Mouse (Mus musculus) left cerebral cortex, postnatal 36 days (tissue): Measurements from ENCODE around the gene Trabd2b. TPM values are rescaled to one million over a fixed set of nuclear protein-coding genes. Genes with fewer than 3 reads are reported as not detected.

Experiments
- DNase-seq, 2 experiments: peaks; one replicate each; pipeline ENCODE4 v3.0.0; 2021 to 2022; ENCODE audit warnings: low spot score in 2 of 2, mixed read lengths in 1 of 2
- intact Hi-C: fragments of 180-260 bp; cut with DNase I; formaldehyde crosslinking; loops from one replicate; pipeline ENCODE4 v1.15.1; 2025
- total RNA-seq, 2 experiments: library from RNA; stranded (reverse); gene quantifications; 2 replicates each; pipeline ENCODE4 v1.2.3; 2021

The Trabd2b gene
- total RNA-seq, 2 experiments from 2014 or later = 4.4 to 4.9 TPM

DNA sequence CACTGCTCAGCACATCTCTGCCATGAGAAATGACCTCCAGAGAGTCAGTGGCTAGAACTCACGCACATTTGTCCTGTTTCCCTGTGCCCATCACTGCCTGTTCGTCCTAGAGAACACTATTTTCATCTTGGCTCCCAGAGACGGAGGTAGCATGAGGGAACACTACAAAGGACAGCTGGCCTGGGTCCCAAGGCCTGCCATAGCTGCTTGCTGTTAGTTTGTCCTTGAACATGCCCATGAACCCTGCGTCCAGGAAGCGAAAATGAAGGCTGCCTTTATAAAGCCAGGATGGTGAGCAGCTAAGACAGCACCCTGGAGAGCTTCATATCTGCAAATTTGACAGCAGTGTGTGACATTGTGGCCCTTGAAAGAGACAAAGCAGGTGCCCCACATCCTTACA, 216.4 kb downstream of the Trabd2b start:
- intact Hi-C loops = no loop called here
- DNase-seq = no peak

DNA sequence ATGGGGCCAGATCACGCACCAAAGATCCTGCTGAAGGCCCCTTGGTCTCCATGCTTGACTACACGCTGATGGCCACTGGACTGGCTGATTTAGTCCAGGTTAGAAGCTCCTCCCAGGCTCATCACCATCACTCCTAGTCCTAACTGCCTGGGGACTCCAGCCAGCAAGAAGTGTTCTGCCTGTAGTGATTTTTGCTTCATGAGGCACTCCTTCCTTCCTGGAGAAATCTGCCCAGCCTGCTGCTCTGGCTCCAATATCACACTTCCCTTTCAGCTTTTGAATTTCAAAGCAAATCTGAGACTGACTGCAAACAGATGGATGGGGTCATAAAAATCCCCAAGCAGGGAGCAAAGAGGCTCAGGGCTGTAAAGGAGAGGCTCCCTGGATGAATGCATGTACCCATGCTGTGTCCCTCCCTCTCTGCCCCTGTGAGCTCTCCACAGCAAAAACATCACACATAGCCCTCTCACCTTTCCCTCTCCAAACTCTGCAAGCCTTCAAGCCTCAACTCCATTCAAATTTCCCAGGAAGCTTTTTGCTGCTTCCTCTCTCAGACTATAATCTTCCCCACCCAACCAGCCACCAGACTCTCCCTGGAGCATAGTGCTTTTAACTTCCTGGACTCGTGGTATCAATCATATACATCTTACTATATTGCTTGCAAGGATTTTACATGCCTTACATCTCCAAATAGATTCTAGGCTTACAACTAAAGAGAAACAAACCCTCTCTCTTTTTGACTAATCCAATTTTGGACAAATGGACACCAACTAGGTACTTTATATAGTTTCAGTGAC, 217.8 kb downstream of the Trabd2b start:
- DNase-seq = no peak
- intact Hi-C loops = no loop called here

DNA sequence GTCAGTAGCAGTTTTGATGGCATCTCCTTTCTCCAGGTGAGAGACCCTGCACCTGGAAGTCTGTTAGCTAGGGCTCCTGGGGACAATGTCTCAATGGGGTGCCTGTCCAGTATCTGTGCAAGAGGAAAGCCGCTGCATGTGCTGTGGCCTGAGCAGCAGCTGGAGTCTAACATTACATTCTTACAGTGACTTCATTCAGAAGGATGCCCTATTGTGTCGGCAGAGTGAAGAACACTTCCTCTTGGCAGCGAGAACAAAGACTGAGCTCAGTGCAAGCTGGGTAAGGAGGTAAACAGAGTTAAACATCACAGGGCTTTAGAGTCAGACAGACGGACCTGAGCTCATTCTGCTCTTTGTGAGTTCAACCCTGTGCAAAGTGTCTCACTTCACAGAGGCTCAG, 218.8 kb downstream of the Trabd2b start:
- DNase-seq = no peak
- intact Hi-C loops = no loop called here

GRCm38 (mm10) chr4:114625920-114626319, 219.4 kb downstream of the Trabd2b start:
- no peak for DNase-seq
- intact Hi-C loops = no loop called here

DNA sequence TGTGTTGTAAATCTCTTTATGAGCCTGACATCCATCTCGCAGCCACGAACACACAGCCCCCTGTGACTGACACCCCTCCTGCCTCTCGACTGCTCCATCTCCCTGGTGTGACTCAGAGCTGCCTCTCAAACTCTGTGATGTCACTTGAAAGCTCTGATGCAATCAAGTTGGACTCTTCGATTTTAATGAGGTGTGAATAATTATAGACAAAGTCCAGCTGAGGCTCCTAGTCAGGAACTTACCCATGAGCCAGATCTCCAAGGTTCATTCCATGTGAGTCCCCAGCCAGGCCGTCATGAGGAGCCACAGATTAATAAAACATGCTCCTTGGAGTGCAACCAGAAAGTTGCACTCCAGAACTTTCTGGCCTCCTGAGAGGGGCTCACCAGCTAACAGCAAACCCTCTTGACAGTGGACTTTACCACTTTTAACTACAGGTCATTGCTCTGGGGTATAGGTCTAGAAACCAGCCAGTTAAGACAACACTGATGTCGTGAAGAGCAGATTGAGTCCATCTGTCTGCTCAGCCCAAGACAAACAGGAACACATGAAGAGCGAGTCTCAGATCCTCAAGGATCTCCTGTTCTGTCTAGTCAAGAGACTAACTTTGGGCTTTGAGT, 221.3 kb downstream of the Trabd2b start:
- intact Hi-C loops = no loop called here
- DNase-seq = no peak

DNA sequence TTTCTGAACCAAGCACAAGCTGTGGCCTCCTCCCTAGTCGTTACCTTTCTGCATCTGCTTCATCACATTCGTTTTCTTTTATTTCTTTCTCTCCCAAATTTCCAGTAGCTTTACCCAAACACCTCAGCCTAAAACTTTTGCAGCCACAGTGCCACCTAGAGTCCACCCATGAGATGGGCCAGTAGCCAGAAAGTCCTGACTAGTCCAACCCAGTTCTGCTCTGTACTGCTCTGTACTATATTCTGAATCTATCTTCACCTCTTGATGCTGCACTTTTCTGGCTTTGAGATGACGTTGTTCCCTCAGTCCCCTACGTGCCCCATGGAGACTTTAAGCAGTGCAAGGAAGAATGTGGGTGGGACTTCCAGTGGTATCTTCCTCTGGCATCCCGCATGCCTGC, 229.4 kb downstream of the Trabd2b start:
- DNase-seq = peak; percentile 65 to 80
- intact Hi-C loops = loop anchor here (2.0 to 10.0 kb wide), 3 partner anchors 231 to 334 kb away; partner anchors contain the start of gene Trabd2b

- DNase-seq = no peak
- intact Hi-C loops = loop anchor here (5.0 to 10.0 kb wide), 2 partner anchors 232 to 334 kb away; partner anchors contain the start of gene Trabd2b
These were observed 229.8 kb downstream of the Trabd2b start for GRCm38 (mm10) chr4:114636324-114636723.

DNA sequence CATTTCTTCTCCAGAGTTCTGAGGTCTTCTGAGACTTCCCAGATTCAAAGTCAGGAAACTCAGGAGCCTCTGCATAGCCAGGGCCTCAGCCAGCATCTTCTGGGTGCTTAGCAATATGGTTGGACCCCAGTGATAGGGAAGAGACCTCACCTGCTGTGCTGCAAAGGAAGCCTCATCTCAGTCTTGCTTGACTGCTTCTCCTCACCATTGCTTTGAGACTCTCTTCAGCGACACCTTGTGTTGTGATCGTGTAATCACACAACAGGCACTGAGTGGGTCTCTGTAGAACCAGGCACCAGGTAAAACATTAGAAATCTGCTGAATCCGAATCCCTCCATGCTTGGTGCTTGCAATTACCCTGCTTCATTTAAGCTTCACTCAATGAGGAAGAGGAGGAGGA, 230.6 kb downstream of the Trabd2b start:
- DNase-seq = no peak
- intact Hi-C loops = loop anchor here (5.0 to 10.0 kb wide), 2 partner anchors 232 to 335 kb away; partner anchors contain the start of gene Trabd2b

DNA sequence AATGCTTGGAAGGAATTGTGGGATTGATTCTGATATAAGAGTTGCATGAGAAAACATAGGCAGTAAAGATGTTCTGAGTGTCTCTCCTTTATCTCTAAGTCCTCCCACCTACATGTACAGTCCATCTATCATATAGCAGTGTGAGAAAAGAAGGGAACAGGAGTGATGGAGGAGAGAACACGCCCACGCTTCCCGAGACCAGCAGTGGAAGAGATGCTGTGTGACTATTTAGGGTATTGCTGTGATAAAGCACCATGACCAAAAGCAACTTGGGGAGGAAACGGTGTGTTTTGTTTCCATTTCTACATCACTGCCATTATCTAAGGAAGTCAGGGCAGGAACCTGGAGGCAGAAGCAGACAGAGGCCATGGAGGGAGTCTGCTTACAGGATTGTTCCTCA, 235.9 kb downstream of the Trabd2b start:
- intact Hi-C loops = no loop called here
- no peak for DNase-seq

DNA sequence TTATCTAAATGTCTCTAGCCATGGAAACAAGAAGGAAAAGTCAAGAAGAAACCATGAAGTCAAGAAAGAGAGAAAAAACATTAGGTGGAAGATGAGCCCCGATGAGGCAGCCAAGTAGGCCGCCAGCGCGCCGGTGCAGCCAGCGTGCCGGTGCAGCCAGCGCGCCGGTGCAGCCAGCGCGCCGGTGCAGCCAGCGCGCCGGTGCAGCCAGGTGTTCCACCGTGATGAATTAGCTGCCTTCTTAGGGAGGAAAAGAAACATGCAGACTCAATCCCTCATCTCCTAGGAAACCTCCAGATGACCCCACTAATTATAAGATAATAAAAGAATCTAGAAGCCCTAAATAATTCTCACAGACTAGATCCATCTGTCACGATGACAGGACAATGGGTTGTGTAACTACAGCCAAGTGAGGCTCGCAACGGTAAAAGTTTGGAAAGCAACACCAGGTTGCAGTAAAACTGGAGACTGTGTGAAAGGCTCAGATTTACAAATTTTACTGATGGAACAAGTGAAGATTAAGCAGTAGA, 237.2 kb downstream of the Trabd2b start:
- intact Hi-C loops = no loop called here
- no peak for DNase-seq

DNA sequence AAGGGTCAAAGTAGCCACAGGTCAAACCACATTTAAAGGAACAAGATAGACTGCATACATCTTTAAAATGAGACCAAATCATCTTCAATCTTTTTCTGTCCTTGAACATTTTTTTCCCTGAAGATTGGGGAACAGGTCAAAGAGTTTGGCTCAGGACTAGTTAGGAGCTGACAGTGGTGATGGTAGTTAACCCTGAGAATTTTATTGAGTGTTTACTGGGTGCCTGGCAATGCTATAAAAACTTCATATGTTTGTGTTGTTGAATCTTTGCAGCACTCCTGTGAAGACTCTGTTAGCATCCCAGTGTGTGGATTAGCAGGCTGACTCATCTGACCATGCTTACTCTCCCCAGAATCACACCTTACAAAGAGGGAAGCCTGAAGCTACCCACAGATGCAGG, 238.8 kb downstream of the Trabd2b start:
- intact Hi-C loops = no loop called here
- DNase-seq = no peak

DNA sequence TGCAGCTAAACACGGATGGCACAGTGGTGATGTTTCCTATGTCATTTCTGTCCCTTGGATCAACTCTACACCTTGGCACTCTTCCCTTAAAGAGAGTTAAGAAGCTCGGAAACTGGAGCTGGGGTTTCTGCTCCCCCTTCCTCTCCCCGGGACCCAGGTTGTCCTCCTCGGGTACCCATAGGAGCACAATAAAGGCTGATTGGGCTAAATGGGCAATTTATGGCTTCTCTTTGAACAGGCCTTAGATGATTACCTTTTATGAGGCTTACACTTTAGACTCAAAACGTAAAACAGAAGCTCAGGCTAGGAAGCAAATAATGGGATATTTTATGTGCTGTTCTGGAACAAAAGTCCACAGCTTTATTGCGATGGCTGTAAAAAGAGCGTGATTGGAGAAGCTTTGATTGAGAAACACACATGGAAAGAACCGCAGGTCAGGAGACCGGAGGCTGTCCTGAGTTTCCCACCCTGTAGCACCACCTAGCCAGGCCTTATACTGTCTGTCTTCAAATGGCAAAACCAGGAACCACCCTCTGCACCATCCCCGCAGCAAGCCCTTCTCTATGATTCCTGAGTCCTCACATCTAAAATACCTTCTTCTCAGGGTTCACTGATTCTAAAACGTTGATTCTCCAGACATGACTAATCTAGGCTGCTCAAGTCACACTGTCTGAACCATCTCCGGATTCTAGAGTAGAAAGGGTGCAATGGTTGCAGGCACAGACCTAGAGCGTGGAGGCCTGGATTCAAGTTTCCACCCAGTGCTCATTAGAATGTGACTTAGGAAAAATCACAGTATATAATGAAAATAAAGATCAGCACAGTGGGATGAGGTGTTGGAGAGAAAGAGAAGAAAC, 240.5 kb downstream of the Trabd2b start:
- no peak for DNase-seq
- intact Hi-C loops = no loop called here

DNA sequence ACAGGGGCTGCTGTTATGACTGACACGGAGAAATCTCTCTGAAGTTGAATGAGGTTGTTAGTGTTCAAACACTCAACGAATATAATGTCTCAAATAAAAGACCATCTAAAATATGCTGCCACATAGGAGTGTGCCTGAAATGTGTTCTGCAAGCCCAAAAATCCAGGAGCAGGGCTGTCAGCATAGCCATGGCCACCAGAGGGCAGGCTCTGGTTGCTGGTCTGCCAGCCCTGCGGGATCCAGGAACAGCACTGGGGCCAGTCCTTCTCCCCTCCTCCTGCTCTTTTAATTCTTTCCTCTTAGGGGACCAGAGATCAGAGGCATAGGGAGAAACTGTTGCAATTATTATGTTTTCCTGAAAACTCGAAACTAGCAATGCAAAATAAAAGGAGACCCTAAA, 241.2 kb downstream of the Trabd2b start:
- DNase-seq = peak; percentile 60 to 74
- intact Hi-C loops = no loop called here

DNA sequence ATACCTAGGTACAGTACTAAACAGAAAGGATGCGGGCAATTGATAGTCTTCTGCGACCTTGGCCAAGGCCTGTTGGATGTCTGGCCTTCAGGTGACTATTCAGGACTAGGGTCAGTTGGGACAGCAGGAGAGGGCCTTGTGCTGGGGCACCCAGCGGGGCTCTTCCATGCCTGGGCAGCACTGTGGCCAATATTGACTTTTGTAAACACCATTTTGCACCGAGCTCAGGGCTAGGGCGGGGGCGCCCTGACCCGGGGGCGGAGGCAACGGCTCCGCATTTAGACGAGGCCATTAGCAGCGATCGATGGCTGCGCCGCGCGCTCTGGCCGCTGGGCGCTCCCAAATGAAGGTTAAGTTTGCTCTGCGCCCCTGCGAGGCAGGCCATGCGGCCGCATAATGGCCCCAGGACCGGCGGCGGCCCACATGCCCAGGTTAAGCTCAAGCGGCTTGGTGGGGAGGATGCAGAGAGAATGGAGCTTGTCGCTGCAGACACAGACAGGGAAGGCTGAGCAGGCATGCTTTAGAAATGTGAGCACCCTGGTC, 242.1 kb downstream of the Trabd2b start:
- no peak for DNase-seq
- intact Hi-C loops = no loop called here

DNA sequence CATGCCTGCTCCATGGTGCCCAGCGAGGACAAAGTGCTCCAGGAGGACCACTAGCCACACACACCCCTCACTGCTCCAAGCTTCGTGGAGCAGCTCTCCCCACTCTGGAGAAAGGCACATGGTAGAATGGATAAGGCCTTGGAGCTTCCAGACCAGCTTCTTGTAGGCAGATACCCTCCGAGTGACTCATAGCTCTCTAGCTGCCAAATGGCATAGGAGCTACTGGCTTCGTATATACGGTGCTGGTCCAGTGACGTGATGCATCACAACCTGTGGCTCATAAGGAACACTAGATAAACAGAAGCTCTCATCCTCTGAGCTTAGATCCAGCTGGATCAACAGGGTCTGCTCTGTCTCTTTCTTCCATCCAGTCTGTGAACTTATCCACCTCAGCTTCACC, 244.0 kb downstream of the Trabd2b start:
- DNase-seq = no peak
- intact Hi-C loops = no loop called here

DNA sequence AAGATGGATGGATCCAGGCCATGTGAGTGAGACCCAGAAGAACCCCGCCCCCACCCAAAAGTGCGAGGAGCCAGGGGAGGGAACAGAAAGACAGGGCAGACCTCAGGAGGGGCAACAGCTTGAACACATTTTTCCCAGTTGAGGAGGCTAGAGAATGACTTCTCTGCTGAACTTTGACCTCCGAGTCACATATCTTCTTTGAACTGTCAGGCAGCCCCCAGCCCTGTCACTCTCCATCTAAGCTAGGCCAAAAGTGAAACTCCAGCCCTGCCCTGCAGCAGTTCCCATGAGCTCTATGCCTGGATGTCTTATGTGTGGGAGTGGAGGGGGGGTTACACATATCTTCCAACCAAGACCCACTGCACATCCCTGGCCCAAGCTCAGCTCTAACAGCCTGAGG, 244.5 kb downstream of the Trabd2b start:
- intact Hi-C loops = no loop called here
- no peak for DNase-seq

- intact Hi-C loops = no loop called here
- DNase-seq = no peak
These were observed 245.1 kb downstream of the Trabd2b start for GRCm38 (mm10) chr4:114651606-114652005.

DNA sequence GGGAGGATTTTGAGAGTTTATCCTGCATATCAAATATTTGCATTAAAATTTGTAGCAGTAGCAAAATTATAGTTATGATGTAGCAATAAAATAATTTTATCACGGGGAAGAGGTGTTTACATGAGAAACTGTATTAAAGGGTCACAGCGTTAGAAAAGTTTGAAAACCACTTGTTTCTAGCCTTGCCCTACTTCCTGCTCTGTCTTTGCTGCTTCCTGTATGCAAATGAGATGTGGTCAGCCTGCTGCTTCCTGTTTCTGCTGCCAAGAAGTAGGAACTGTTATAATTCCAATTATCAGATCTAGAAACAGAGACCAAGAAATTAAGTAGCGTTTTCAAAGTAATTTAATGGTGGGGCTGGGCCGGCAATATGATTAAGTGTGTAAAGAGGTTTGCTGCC, 245.9 kb downstream of the Trabd2b start:
- intact Hi-C loops = no loop called here
- DNase-seq = no peak

DNA sequence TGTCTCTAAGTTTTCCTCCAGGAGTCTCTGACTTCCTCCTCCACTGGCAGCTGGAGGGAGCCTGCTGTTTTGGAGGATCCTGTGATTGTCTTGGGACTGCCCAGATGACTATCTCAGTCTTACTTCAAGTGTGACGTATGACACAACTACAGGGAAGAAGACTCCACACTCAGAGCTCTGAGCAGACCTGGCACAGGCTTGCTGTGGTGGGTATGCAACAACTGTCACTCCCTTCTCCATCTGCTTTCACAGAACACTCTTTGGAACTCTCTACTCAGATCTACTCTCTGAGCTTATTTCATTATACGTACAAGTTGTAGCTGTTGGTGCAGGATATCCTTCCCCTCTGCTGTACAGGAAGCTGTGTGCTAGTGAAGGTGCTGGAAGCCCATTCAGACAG, 251.4 kb downstream of the Trabd2b start:
- intact Hi-C loops = no loop called here
- DNase-seq = no peak

DNA sequence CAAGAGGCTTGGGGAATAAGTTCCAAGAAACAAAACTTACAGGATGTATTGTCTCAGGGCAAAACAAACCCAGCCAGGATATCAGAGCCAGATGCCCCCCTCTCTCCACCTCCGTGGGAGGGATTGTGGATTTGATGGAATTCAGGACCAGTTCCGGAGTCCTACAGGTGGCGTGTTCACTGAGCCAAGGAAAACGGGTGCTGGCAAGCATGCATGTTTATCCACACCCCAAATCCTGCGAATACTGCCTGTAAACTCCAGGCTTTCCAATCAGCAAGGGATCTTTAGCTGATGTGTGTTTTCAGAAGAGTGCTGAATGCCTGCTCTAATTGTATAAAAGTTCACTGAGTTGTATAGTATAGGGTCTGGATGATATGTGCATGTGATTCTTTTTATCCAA, 253.4 kb downstream of the Trabd2b start:
- intact Hi-C loops = no loop called here
- no peak for DNase-seq
